Mouse (Mus musculus): ENCODE measurements around the gene Ttll5. TPM values are rescaled to one million over a fixed set of nuclear protein-coding genes. Genes with fewer than 3 reads are reported as not detected.

Gene Ttll5
- polyA plus RNA-seq, 1 experiment: 5.5 TPM

DNA sequence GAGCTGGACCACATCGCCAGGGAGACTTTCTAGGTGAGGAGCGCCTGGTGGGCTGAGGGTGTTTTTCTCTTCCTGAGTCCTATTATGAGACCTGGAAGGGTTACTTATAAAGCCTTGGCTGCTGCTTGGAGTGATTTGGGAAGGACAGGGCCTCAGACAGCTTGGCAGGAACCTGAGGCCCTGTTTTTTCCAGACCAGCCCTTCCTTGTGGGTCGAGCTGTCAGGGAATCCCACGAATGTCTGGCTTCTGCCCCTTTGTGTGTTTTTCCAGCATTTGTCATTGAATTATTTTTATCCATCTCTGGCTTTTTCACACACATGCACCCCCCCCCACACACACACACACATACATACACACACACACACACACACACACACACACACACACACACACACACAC is 136.2 kb downstream of the Ttll5 start:
- Histone ChIP-seq H3K4me1 (ENCODE audit: control insufficient read depth, insufficient read depth, insufficient read length, low read length) (peaks cover 6% of the 10 kb centered on the region; the same call in 1 of the 2 replicates), H3K27me3 (ENCODE audit: control insufficient read depth, insufficient read depth, low read length) (no peaks in the 10 kb centered on the region), H3K4me3 (ENCODE audit: low read depth, low read length) (no peak overlapping the region), H3K27ac (ENCODE audit: insufficient read depth, low read depth, low read length) (no peak overlapping the region), H3K36me3 (ENCODE audit: control insufficient read depth, insufficient read depth, low read length) (no peaks in the 10 kb centered on the region)
- TF ChIP-seq POLR2A (IDR thresholded peaks at IDR 0.05; ENCODE audit: low read depth, low read length): no peak
- no peak for TF ChIP-seq CTCF (IDR thresholded peaks at IDR 0.05; ENCODE audit: extremely low read depth, insufficient read length, insufficient replicate concordance, low read depth, low read length)
- 83% methylated on average over 4 of the region's 4 CpGs for WGBS

DNA sequence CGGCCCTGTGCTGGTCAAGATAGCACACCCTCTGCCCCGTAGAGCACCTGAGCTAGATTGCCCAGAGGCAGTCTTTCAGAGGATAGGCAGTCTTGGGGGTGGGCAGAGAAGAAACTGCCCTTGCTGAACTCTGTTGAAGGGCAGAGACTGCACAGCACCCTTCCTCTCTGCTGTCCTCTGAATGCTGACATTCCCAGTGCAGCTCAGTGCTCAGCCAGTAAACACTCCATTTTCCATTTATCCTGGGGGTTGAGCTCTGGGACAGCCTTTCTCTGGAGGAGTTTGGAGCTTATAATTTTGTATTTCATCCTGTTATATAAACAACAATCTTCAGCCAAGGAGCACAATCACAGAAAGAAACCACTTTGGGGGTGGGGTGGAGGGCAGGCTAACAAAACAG is 138.7 kb downstream of the Ttll5 start:
- H3K27ac ChIP-seq (ENCODE audit: insufficient read depth, low read depth, low read length): no peak overlapping the region
- H3K36me3 ChIP-seq (ENCODE audit: control insufficient read depth, insufficient read depth, low read length): no peaks in the 10 kb centered on the region
- TF ChIP-seq CTCF (IDR thresholded peaks at IDR 0.05; ENCODE audit: extremely low read depth, insufficient read length, insufficient replicate concordance, low read depth, low read length) (no peak), POLR2A (IDR thresholded peaks at IDR 0.05; ENCODE audit: low read depth, low read length) (no peak)
- WGBS: 71% methylated on average over 2 of the region's 2 CpGs
- no peak overlapping the region for H3K4me3 ChIP-seq (ENCODE audit: low read depth, low read length)
- no peaks in the 10 kb centered on the region for H3K27me3 ChIP-seq (ENCODE audit: control insufficient read depth, insufficient read depth, low read length)
- peaks cover 4% of the 10 kb centered on the region; the same call in 1 of the 2 replicates for H3K4me1 ChIP-seq (ENCODE audit: control insufficient read depth, insufficient read depth, insufficient read length, low read length)

DNA sequence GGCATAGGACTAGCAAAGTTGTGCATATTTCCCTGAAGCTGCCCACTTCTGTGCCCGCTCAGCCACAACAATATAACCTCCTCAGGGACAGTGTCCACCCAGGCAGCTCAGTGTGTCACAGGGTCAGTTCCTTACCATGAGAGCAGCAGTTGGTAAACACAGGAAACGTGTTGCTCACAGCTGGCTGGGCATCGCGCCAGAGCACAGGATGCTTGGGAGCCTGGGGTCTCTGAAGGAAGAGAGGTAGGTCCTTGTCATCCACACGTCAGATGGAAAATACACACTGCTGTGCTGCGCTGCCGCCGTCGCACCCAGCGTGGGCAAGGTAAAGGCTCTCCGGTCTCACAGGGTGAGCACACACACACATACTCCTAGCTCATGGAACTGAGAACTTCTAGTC is 139.2 kb downstream of the Ttll5 start:
- Histone ChIP-seq H3K36me3 (ENCODE audit: control insufficient read depth, insufficient read depth, low read length) (no peaks in the 10 kb centered on the region), H3K4me3 (ENCODE audit: low read depth, low read length) (no peak overlapping the region), H3K27me3 (ENCODE audit: control insufficient read depth, insufficient read depth, low read length) (no peaks in the 10 kb centered on the region), H3K27ac (ENCODE audit: insufficient read depth, low read depth, low read length) (peak overlapping the region; percentile 7; the same call in 1 of the 2 replicates), H3K4me1 (ENCODE audit: control insufficient read depth, insufficient read depth, insufficient read length, low read length) (0 out of 2 replicates have a peak, but pooled peaks cover 3% of the 10 kb centered on the region)
- no peak for TF ChIP-seq POLR2A (IDR thresholded peaks at IDR 0.05; ENCODE audit: low read depth, low read length)
- 84% methylated on average over 11 of the region's 11 CpGs for WGBS

DNA sequence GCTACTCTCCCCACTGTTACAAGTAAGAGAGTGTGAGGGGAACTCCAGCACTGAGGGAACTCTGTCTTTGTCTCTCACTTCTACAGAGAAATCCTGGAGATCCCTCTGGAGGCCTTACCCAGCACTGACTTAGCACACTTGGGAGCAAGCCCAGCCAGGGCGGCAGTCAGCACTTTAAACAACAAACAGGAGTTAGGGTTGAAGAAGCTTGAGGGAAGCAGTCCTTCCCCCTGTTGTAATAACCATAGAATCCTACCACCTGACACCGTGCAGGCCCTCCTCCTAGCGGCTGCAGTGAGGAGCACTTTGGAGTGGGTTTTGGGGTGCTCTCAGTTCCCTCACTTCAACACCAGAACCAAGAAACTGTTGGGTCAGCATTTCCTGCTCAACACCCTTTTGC is 140.0 kb downstream of the Ttll5 start:
- H3K4me3 ChIP-seq (ENCODE audit: low read depth, low read length): no peak overlapping the region
- no peaks in the 10 kb centered on the region for H3K36me3 ChIP-seq (ENCODE audit: control insufficient read depth, insufficient read depth, low read length)
- WGBS: 74% methylated on average over 3 of the region's 3 CpGs
- 0 out of 2 replicates have a peak, but pooled peaks cover 3% of the 10 kb centered on the region for H3K4me1 ChIP-seq (ENCODE audit: control insufficient read depth, insufficient read depth, insufficient read length, low read length)
- peak overlapping the region; percentile 7; the same call in 1 of the 2 replicates for H3K27ac ChIP-seq (ENCODE audit: insufficient read depth, low read depth, low read length)
- no peaks in the 10 kb centered on the region for H3K27me3 ChIP-seq (ENCODE audit: control insufficient read depth, insufficient read depth, low read length)
- TF ChIP-seq POLR2A (IDR thresholded peaks at IDR 0.05; ENCODE audit: low read depth, low read length) (no peak), CTCF (IDR thresholded peaks at IDR 0.05; ENCODE audit: extremely low read depth, insufficient read length, insufficient replicate concordance, low read depth, low read length) (no peak)

DNA sequence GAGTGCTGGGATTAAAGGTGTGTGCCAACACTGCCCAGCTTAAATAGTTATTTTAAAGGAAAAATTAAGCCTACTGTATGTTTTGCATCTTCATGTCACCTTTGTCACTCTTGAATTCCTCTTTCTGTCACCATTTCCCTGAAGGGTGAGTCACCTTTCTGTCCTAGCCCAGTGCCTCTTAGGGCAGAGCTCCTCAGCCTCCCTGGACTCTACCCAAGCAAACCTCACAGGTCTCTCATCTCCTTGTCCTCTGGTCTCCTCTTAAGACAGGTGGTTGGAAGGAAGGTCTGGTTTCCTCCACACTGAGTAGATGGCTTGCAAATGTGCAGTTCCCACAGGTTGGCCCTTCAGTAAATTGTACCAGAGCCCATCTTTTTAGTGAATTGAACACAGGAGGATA is 143.4 kb downstream of the Ttll5 start:
- no peak for TF ChIP-seq CTCF (IDR thresholded peaks at IDR 0.05; ENCODE audit: extremely low read depth, insufficient read length, insufficient replicate concordance, low read depth, low read length)
- no peak for TF ChIP-seq POLR2A (IDR thresholded peaks at IDR 0.05; ENCODE audit: low read depth, low read length)
- Histone ChIP-seq H3K27ac (ENCODE audit: insufficient read depth, low read depth, low read length) (no peak overlapping the region), H3K4me1 (ENCODE audit: control insufficient read depth, insufficient read depth, insufficient read length, low read length) (peaks cover 3% of the 10 kb centered on the region; the same call in 1 of the 2 replicates), H3K36me3 (ENCODE audit: control insufficient read depth, insufficient read depth, low read length) (no peaks in the 10 kb centered on the region), H3K4me3 (ENCODE audit: low read depth, low read length) (no peak overlapping the region), H3K27me3 (ENCODE audit: control insufficient read depth, insufficient read depth, low read length) (no peaks in the 10 kb centered on the region)

DNA sequence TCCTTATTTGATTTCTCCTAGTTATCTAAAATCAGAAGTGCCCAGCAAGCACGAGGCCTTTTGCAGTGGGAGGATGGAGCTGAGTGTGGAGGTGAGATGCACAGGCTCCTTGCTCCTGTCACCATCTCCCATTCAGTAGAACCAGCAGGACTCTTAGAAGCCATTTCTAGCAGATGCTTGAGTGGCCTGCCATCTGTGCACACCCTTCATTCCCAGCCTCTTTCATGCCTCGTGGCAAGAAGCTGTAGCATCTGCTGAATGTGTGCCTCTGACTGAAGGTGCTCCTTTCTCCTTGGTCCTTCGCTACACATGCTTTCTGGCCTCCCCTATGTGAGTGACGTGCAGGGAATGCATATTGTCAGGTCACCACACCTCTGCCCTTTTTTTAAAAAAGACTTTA is 143.9 kb downstream of the Ttll5 start:
- WGBS: 88% methylated on average over 4 of the region's 4 CpGs
- H3K4me1 ChIP-seq (ENCODE audit: control insufficient read depth, insufficient read depth, insufficient read length, low read length): peaks cover 3% of the 10 kb centered on the region; the same call in 1 of the 2 replicates
- H3K27ac ChIP-seq (ENCODE audit: insufficient read depth, low read depth, low read length): no peak overlapping the region
- no peak for TF ChIP-seq CTCF (IDR thresholded peaks at IDR 0.05; ENCODE audit: extremely low read depth, insufficient read length, insufficient replicate concordance, low read depth, low read length)
- H3K4me3 ChIP-seq (ENCODE audit: low read depth, low read length): no peak overlapping the region
- H3K36me3 ChIP-seq (ENCODE audit: control insufficient read depth, insufficient read depth, low read length): no peaks in the 10 kb centered on the region
- no peaks in the 10 kb centered on the region for H3K27me3 ChIP-seq (ENCODE audit: control insufficient read depth, insufficient read depth, low read length)

DNA sequence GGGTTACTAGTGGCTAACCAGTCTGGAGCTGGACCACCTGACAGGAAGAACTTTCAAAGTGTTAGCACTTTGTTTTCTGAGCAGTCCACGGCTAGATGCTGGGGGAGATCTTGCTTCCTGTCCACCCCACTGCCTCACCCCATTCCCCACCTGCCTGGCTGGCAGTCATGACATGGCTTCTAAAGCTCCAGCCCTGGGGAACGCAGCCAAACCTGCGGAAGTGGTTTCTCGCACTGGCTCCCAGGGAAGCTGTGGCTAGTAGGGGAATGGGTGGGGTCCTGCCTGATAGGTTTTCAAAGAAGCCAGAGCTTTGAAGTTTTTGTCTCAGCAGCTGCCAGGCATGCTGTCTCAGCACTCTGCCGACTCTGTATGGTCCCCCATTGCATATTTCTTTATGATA is 145.1 kb downstream of the Ttll5 start:
- Histone ChIP-seq H3K4me3 (ENCODE audit: low read depth, low read length) (no peak overlapping the region), H3K4me1 (ENCODE audit: control insufficient read depth, insufficient read depth, insufficient read length, low read length) (no peaks in the 10 kb centered on the region; the same call in 1 of the 2 replicates), H3K27me3 (ENCODE audit: control insufficient read depth, insufficient read depth, low read length) (no peaks in the 10 kb centered on the region), H3K27ac (ENCODE audit: insufficient read depth, low read depth, low read length) (no peak overlapping the region), H3K36me3 (ENCODE audit: control insufficient read depth, insufficient read depth, low read length) (no peaks in the 10 kb centered on the region)
- TF ChIP-seq CTCF (IDR thresholded peaks at IDR 0.05; ENCODE audit: extremely low read depth, insufficient read length, insufficient replicate concordance, low read depth, low read length): no peak
- no peak for TF ChIP-seq POLR2A (IDR thresholded peaks at IDR 0.05; ENCODE audit: low read depth, low read length)
- 71% methylated on average over 5 of the region's 5 CpGs for WGBS

DNA sequence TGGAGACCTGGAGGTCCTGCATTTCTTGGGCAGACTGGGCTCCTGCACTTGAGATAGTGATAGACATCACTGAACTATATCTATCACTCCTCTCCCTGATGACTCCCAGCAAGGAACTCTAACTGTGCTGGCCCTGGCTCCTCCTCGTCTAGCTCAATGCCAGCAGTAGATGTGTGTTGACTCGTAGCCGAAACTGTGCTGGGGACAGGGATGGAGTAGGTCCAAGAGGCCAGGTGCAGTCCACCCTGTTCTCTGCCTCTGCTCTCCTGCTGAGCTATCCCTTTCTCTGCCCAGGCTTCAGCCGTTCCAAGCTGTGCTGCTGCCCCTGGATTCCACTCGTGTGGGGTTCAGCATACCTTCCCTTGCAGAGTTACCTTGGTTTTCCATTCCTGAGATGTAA is 145.7 kb downstream of the Ttll5 start:
- no peak overlapping the region for H3K27ac ChIP-seq (ENCODE audit: insufficient read depth, low read depth, low read length)

More for the DNA sequence above, 145.7 kb downstream of the Ttll5 start:
- Histone ChIP-seq H3K27me3 (ENCODE audit: control insufficient read depth, insufficient read depth, low read length) (no peaks in the 10 kb centered on the region), H3K36me3 (ENCODE audit: control insufficient read depth, insufficient read depth, low read length) (no peaks in the 10 kb centered on the region), H3K4me3 (ENCODE audit: low read depth, low read length) (no peak overlapping the region), H3K4me1 (ENCODE audit: control insufficient read depth, insufficient read depth, insufficient read length, low read length) (no peaks in the 10 kb centered on the region; the same call in 1 of the 2 replicates)
- TF ChIP-seq CTCF (IDR thresholded peaks at IDR 0.05; ENCODE audit: extremely low read depth, insufficient read length, insufficient replicate concordance, low read depth, low read length): no peak
- no peak for TF ChIP-seq POLR2A (IDR thresholded peaks at IDR 0.05; ENCODE audit: low read depth, low read length)
- WGBS: 68% methylated on average over 5 of the region's 5 CpGs

All from small intestine, adult 2 months (tissue).